Mouse (Mus musculus) liver, adult 2 months (tissue): ENCODE measurements around the gene Elovl5. TPM values are rescaled to one million over a fixed set of nuclear protein-coding genes. Genes with fewer than 3 reads are reported as not detected.

ENCODE experiments used
- DNase-seq: peaks from one replicate; pipeline ENCODE4 v3.0.0-alpha.2; 2011; ENCODE audit warnings: low read depth, low spot score; ENCODE audit errors: extremely low read depth
- H3K27ac ChIP-seq: fragments of 200-500 bp; replicated peaks from 2 replicates; pipeline ENCODE4 v1.5.1; 2012; ENCODE audit warnings: low read depth, mild to moderate bottlenecking, control low read depth, inconsistent platforms, low read length; ENCODE audit not compliant: insufficient read depth
- H3K27me3 ChIP-seq: fragments of 200-500 bp; 2 replicates; pipeline ENCODE4 v1.6.1; 2012; ENCODE audit warnings: mild to moderate bottlenecking, moderate library complexity, low read length, inconsistent platforms; ENCODE audit not compliant: control insufficient read depth, insufficient read depth
- H3K36me3 ChIP-seq: fragments of 200-500 bp; 2 replicates; pipeline ENCODE4 v1.6.1; 2012; ENCODE audit warnings: low read length, inconsistent platforms; ENCODE audit not compliant: control insufficient read depth, insufficient read depth
- H3K4me1 ChIP-seq: fragments of 200-500 bp; 2 replicates; pipeline ENCODE4 v1.6.1; 2011; ENCODE audit warnings: low read length; ENCODE audit not compliant: control insufficient read depth, insufficient read depth
- H3K4me3 ChIP-seq: fragments of 200-500 bp; 2 replicates; pipeline ENCODE4 v1.5.1; 2011; ENCODE audit warnings: low read depth, mild to moderate bottlenecking, control low read depth, low read length, moderate library complexity; ENCODE audit not compliant: insufficient read depth
- H3K79me2 ChIP-seq: fragments of 200-500 bp; 2 replicates; pipeline ENCODE4 v1.6.1; 2012; ENCODE audit warnings: inconsistent platforms, mild to moderate bottlenecking, low read length, moderate library complexity; ENCODE audit not compliant: control insufficient read depth, insufficient read depth
- H3K9ac ChIP-seq: fragments of 200-500 bp; 2 replicates; pipeline ENCODE4 v1.6.1; 2012; ENCODE audit warnings: low read depth, mild to moderate bottlenecking, control low read depth, inconsistent platforms, low read length
- CTCF ChIP-seq: fragments of 200-500 bp; IDR thresholded peaks from 2 replicates; pipeline ENCODE4 v1.5.1; 2011; ENCODE audit warnings: low read depth, low read length, control low read depth
- POLR2A ChIP-seq: fragments of 200-500 bp; IDR thresholded peaks from 2 replicates; pipeline ENCODE4 v1.6.1; 2011; ENCODE audit warnings: low read length, control low read depth; ENCODE audit not compliant: insufficient read depth; ENCODE audit errors: extremely low read depth
- WGBS: fragments of 180-500 bp; shearing (Covaris S2); methylation state at CpG from one replicate; pipeline ENCODE4 v1.1.7; 2018; 5-methylcytosine and 5-hydroxymethylcytosine counted together
- polyA plus RNA-seq: library from polyadenylated mRNA; depleted of rRNA; stranded (reverse); fragments of >200 nt; gene quantifications from 2 replicates; pipeline ENCODE4 v1.2.3, GENCODE M21; 2012
- total RNA-seq: library from RNA; depleted of rRNA; stranded (reverse); fragments of >200 nt; gene quantifications from 2 replicates; pipeline ENCODE4 v1.2.3, GENCODE M21; 2014

Gene Elovl5
- total and polyA plus RNA-seq, 2 experiments: 228 to 322 TPM

GRCm38 (mm10) chr9:77937875-77938274 is 20.7 kb downstream of the Elovl5 start:
- H3K4me3 ChIP-seq: no peak overlapping the region
- no peak overlapping the region for H3K27ac ChIP-seq
- H3K4me1 ChIP-seq: peaks cover 48% of the 10 kb centered on the region
- H3K79me2 ChIP-seq: peaks cover 46% of the 10 kb centered on the region
- no peak for DNase-seq
- no peaks in the 10 kb centered on the region for H3K27me3 ChIP-seq
- H3K9ac ChIP-seq: peak overlapping the region; percentile 16; the same call in 1 of the 2 replicates
- 54% methylated on average over 11 of the region's 11 CpGs for WGBS
- TF ChIP-seq CTCF (no peak), POLR2A (no peak)
- H3K36me3 ChIP-seq: no peaks in the 10 kb centered on the region

- Histone ChIP-seq H3K36me3 (no peaks in the 10 kb centered on the region), H3K27ac (0 out of 2 replicates have a peak overlapping the region, but pooled peaks have one; percentile 3), H3K79me2 (peaks cover 46% of the 10 kb centered on the region), H3K9ac (peak overlapping the region; percentile 3; the same call in 1 of the 2 replicates), H3K4me1 (peaks cover 49% of the 10 kb centered on the region), H3K4me3 (no peak overlapping the region), H3K27me3 (no peaks in the 10 kb centered on the region)
- no peak for TF ChIP-seq CTCF
- no peak for TF ChIP-seq POLR2A
- DNase-seq: peak; percentile 92
- 40% methylated on average over 13 of the region's 13 CpGs for WGBS
These were observed 21.8 kb downstream of the Elovl5 start for GRCm38 (mm10) chr9:77938761-77939553.

GRCm38 (mm10) chr9:77939554-77939920 is 22.4 kb downstream of the Elovl5 start:
- H3K79me2 ChIP-seq: peaks cover 47% of the 10 kb centered on the region
- peak; percentile 72 for DNase-seq
- H3K9ac ChIP-seq: peak overlapping the region; percentile 3; the same call in 1 of the 2 replicates
- peak overlapping the region; percentile 3; the same call in 1 of the 2 replicates for H3K27ac ChIP-seq
- TF ChIP-seq POLR2A (no peak), CTCF (no peak)
- H3K36me3 ChIP-seq: no peaks in the 10 kb centered on the region
- 26% methylated on average over 5 of the region's 5 CpGs for WGBS
- no peaks in the 10 kb centered on the region for H3K27me3 ChIP-seq
- no peak overlapping the region for H3K4me3 ChIP-seq
- H3K4me1 ChIP-seq: peaks cover 54% of the 10 kb centered on the region

GRCm38 (mm10) chr9:77941058-77941457 is 23.9 kb downstream of the Elovl5 start:
- 79% methylated on average over 6 of the region's 6 CpGs for WGBS
- no peak overlapping the region for H3K27ac ChIP-seq

GRCm38 (mm10) chr9:77941836-77942235 is 24.7 kb downstream of the Elovl5 start:
- Histone ChIP-seq H3K9ac (peak overlapping the region; percentile 42; the same call in 1 of the 2 replicates), H3K4me1 (peaks cover 56% of the 10 kb centered on the region), H3K27me3 (no peaks in the 10 kb centered on the region), H3K4me3 (no peak overlapping the region), H3K36me3 (no peaks in the 10 kb centered on the region), H3K79me2 (peaks cover 50% of the 10 kb centered on the region), H3K27ac (peak overlapping the region; percentile 33)
- TF ChIP-seq POLR2A (no peak), CTCF (no peak)
- DNase-seq: peak; percentile 44
- 56% methylated on average over 9 of the region's 9 CpGs for WGBS

More at GRCm38 (mm10) chr9:77941058-77941457, 23.9 kb downstream of the Elovl5 start:
- Histone ChIP-seq H3K4me3 (no peak overlapping the region), H3K4me1 (peaks cover 56% of the 10 kb centered on the region), H3K36me3 (no peaks in the 10 kb centered on the region), H3K27me3 (no peaks in the 10 kb centered on the region), H3K79me2 (peaks cover 52% of the 10 kb centered on the region), H3K9ac (no peak overlapping the region)
- TF ChIP-seq CTCF (no peak), POLR2A (no peak)
- DNase-seq: no peak

GRCm38 (mm10) chr9:77942411-77942810 is 25.2 kb downstream of the Elovl5 start:
- peaks cover 50% of the 10 kb centered on the region for H3K79me2 ChIP-seq
- H3K27ac ChIP-seq: peak overlapping the region; percentile 62
- H3K9ac ChIP-seq: 0 out of 2 replicates have a peak overlapping the region, but pooled peaks have one; percentile 39
- TF ChIP-seq CTCF (no peak), POLR2A (no peak)
- peak; percentile 92 for DNase-seq
- H3K36me3 ChIP-seq: no peaks in the 10 kb centered on the region
- H3K4me3 ChIP-seq: no peak overlapping the region
- peaks cover 55% of the 10 kb centered on the region for H3K4me1 ChIP-seq
- H3K27me3 ChIP-seq: no peaks in the 10 kb centered on the region
- WGBS: 29% methylated on average over 10 of the region's 10 CpGs
